Mouse (Mus musculus): Measurements from ENCODE around the gene Endov. TPM values are rescaled to one million over a fixed set of nuclear protein-coding genes. Genes with fewer than 3 reads are reported as not detected.

The Endov gene
- total and polyA plus RNA-seq, 2 experiments from 2014 or later, result 13.2 to 36.7 TPM

GRCm38 (mm10) chr11:119545741-119546495, 54.8 kb downstream of the Endov start:
- peaks cover 10% of the 10 kb centered on the region; the same call in 1 of the 2 replicates for H3K4me1 ChIP-seq (ENCODE audit: insufficient read depth, low read length)
- DNase-seq (ENCODE audit: low spot score) (peak; percentile 77), ATAC-seq (ENCODE audit: low FRiP score) (no peak)
- no peaks in the 10 kb centered on the region for H3K36me3 ChIP-seq (ENCODE audit: insufficient read depth, low read length)
- WGBS, result 4% methylated on average over 10 of the region's 10 CpGs
- H3K27me3 ChIP-seq (ENCODE audit: insufficient read depth, low read length), result peaks cover 5% of the 10 kb centered on the region; the same call in 1 of the 2 replicates
- H3K4me3 ChIP-seq (ENCODE audit: low read depth, low read length), result peak overlapping the region; percentile 75
- H3K9ac ChIP-seq (replicated peaks; ENCODE audit: low read length, poor library complexity, severe bottlenecking), result peak overlapping the region; percentile 74
- H3K9me3 ChIP-seq (ENCODE audit: low read length), result no peaks in the 10 kb centered on the region
- peak; percentile 79 for TF ChIP-seq CTCF (IDR thresholded peaks at IDR 0.05)
- no peak overlapping the region for H3K27ac ChIP-seq (ENCODE audit: low read depth, low read length)
- H3K4me2 ChIP-seq (ENCODE audit: low read depth, low read length, poor library complexity, severe bottlenecking), result peak overlapping the region; percentile 97

- TF ChIP-seq CTCF (IDR thresholded peaks at IDR 0.05), result no peak
- H3K4me2 ChIP-seq (ENCODE audit: low read depth, low read length, poor library complexity, severe bottlenecking), result peak overlapping the region; percentile 97
- no peak overlapping the region for H3K27ac ChIP-seq (ENCODE audit: low read depth, low read length)
- DNase-seq (ENCODE audit: low spot score) (no peak), ATAC-seq (ENCODE audit: low FRiP score) (no peak)
- H3K9ac ChIP-seq (replicated peaks; ENCODE audit: low read length, poor library complexity, severe bottlenecking), result peak overlapping the region; percentile 74
- no peaks in the 10 kb centered on the region for H3K9me3 ChIP-seq (ENCODE audit: low read length)
- peak overlapping the region; percentile 75 for H3K4me3 ChIP-seq (ENCODE audit: low read depth, low read length)
- no peaks in the 10 kb centered on the region for H3K36me3 ChIP-seq (ENCODE audit: insufficient read depth, low read length)
- WGBS, result 1% methylated on average over 44 of the region's 46 CpGs
- peaks cover 10% of the 10 kb centered on the region; the same call in 1 of the 2 replicates for H3K4me1 ChIP-seq (ENCODE audit: insufficient read depth, low read length)
- peaks cover 5% of the 10 kb centered on the region; the same call in 1 of the 2 replicates for H3K27me3 ChIP-seq (ENCODE audit: insufficient read depth, low read length)
Measured at GRCm38 (mm10) chr11:119546496-119547182, 55.5 kb downstream of the Endov start.

- under 1% methylated on average over 70 of the region's 90 CpGs for WGBS
- TF ChIP-seq CTCF (IDR thresholded peaks at IDR 0.05), result no peak
- Histone ChIP-seq H3K4me2 (ENCODE audit: low read depth, low read length, poor library complexity, severe bottlenecking) (peak within 1 kb of the TSS; percentile 97), H3K9me3 (ENCODE audit: low read length) (no peaks in the 10 kb centered on the region), H3K27ac (ENCODE audit: low read depth, low read length) (peak within 1 kb of the TSS; percentile 48), H3K9ac (replicated peaks; ENCODE audit: low read length, poor library complexity, severe bottlenecking) (peak within 1 kb of the TSS; percentile 74), H3K4me1 (ENCODE audit: insufficient read depth, low read length) (peaks cover 10% of the 10 kb centered on the region; the same call in 1 of the 2 replicates), H3K36me3 (ENCODE audit: insufficient read depth, low read length) (no peaks in the 10 kb centered on the region), H3K27me3 (ENCODE audit: insufficient read depth, low read length) (peaks cover 5% of the 10 kb centered on the region; the same call in 1 of the 2 replicates), H3K4me3 (ENCODE audit: low read depth, low read length) (peak within 1 kb of the TSS; percentile 75)
- DNase-seq (ENCODE audit: low spot score) (peak; percentile 70), ATAC-seq (ENCODE audit: low FRiP score) (peak; percentile 25; the same call in 1 of the 2 replicates)
Measured at GRCm38 (mm10) chr11:119547183-119547921, 56.2 kb downstream of the Endov start, which contains the start of gene Nptx1. Gene Nptx1, minus strand, starts transcription at chr11:119547753.

DNA sequence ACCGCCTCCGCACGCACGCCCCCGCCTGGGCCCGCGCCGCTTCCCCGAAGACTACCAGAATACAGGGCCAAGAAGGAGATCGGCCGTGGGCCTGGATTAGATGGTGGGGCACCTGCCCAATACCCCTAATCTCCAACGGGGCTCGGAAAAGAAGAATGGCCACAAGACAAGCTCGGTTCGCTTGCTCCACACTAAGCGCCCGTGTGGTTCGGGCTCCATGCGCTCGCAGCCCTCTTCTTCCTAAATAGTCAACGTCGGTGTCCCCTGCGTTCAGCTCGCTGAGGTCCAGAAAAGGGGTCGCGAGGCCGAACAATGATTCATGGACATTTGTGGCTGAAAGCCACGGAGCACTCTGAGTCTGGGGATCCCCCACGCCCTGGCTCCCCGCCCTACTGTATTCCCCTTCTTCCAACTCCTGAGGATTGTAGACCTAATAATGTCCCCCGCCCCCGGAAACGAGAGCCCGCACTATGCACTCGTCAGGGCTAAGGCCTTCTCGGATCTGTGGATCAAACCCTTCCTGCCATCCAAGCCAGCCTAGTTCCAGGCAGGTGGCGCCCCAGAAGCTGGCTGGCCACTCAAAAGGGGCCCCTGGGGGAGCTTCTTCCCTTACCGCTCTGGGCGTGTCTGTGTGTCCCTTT, 56.9 kb downstream of the Endov start:
- peak; percentile 21 for TF ChIP-seq CTCF (IDR thresholded peaks at IDR 0.05)
- 2% methylated on average over 39 of the region's 39 CpGs for WGBS
- Histone ChIP-seq H3K4me1 (ENCODE audit: insufficient read depth, low read length) (peaks cover 10% of the 10 kb centered on the region; the same call in 1 of the 2 replicates), H3K27ac (ENCODE audit: low read depth, low read length) (peak overlapping the region; percentile 48), H3K9ac (replicated peaks; ENCODE audit: low read length, poor library complexity, severe bottlenecking) (peak overlapping the region; percentile 74), H3K9me3 (ENCODE audit: low read length) (no peaks in the 10 kb centered on the region), H3K4me3 (ENCODE audit: low read depth, low read length) (peak overlapping the region; percentile 75), H3K27me3 (ENCODE audit: insufficient read depth, low read length) (peaks cover 5% of the 10 kb centered on the region; the same call in 1 of the 2 replicates), H3K36me3 (ENCODE audit: insufficient read depth, low read length) (no peaks in the 10 kb centered on the region), H3K4me2 (ENCODE audit: low read depth, low read length, poor library complexity, severe bottlenecking) (peak overlapping the region; percentile 97)
- DNase-seq (ENCODE audit: low spot score) (no peak), ATAC-seq (ENCODE audit: low FRiP score) (no peak)

- no peak overlapping the region for H3K27ac ChIP-seq (ENCODE audit: low read depth, low read length)
Measured at GRCm38 (mm10) chr11:119548741-119549370, 57.7 kb downstream of the Endov start.

More at GRCm38 (mm10) chr11:119548741-119549370, 57.7 kb downstream of the Endov start:
- H3K9me3 ChIP-seq (ENCODE audit: low read length), result no peaks in the 10 kb centered on the region
- H3K27me3 ChIP-seq (ENCODE audit: insufficient read depth, low read length), result peaks cover 5% of the 10 kb centered on the region; the same call in 1 of the 2 replicates
- ATAC-seq (ENCODE audit: low FRiP score) (no peak), DNase-seq (ENCODE audit: low spot score) (no peak)
- under 1% methylated on average over 37 of the region's 37 CpGs for WGBS
- no peaks in the 10 kb centered on the region for H3K36me3 ChIP-seq (ENCODE audit: insufficient read depth, low read length)
- H3K4me3 ChIP-seq (ENCODE audit: low read depth, low read length), result peak overlapping the region; percentile 75
- H3K4me1 ChIP-seq (ENCODE audit: insufficient read depth, low read length), result peaks cover 10% of the 10 kb centered on the region; the same call in 1 of the 2 replicates
- H3K4me2 ChIP-seq (ENCODE audit: low read depth, low read length, poor library complexity, severe bottlenecking), result peak overlapping the region; percentile 97
- TF ChIP-seq CTCF (IDR thresholded peaks at IDR 0.05), result peak; percentile 52
- peak overlapping the region; percentile 74 for H3K9ac ChIP-seq (replicated peaks; ENCODE audit: low read length, poor library complexity, severe bottlenecking)
